Mouse (Mus musculus) lung, postnatal 0 days (tissue): ENCODE data around the gene Cdhr3. TPM values are rescaled to one million over a fixed set of nuclear protein-coding genes. Genes with fewer than 3 reads are reported as not detected.
"Not testable (repeated sequence)": the region's sequence is repeated elsewhere in the genome, so short reads cannot be mapped to it uniquely, and the experiment has no call there.

Experiments used
- ATAC-seq: fragments of 200-750 bp; cut with Nextera tagmentation; 2 replicates; pipeline ENCODE4 v1.8.0; 2017; ENCODE audit warnings: moderate library complexity
- DNase-seq: peaks from one replicate; pipeline ENCODE4 v3.0.0-alpha.2; 2016; ENCODE audit warnings: low spot score
- H3K27ac ChIP-seq: fragments of 300-500 bp; sonication (generic); 2 replicates; pipeline ENCODE4 v1.5.1; 2014; ENCODE audit warnings: antibody characterized with exemption, mild to moderate bottlenecking, low read length, mixed read lengths
- H3K27me3 ChIP-seq: fragments of 300-500 bp; sonication (generic); replicated peaks from 2 replicates; pipeline ENCODE4 v1.6.1; 2014; ENCODE audit warnings: low read length, mixed read lengths; ENCODE audit not compliant: insufficient read depth
- H3K36me3 ChIP-seq: fragments of 300-500 bp; sonication (generic); 2 replicates; pipeline ENCODE4 v1.6.1; 2014; ENCODE audit warnings: low read length, mixed read lengths; ENCODE audit not compliant: insufficient read depth
- H3K4me1 ChIP-seq: fragments of 300-500 bp; sonication (generic); 2 replicates; pipeline ENCODE4 v1.6.1; 2014; ENCODE audit warnings: antibody characterized with exemption, low read depth, low read length, mixed read lengths; ENCODE audit not compliant: insufficient read depth
- H3K4me2 ChIP-seq: fragments of 300-500 bp; sonication (generic); replicated peaks from 2 replicates; pipeline ENCODE4 v1.6.1; 2014; ENCODE audit warnings: low read depth, mild to moderate bottlenecking, low read length, moderate library complexity, mixed read lengths
- H3K4me3 ChIP-seq: fragments of 300-500 bp; sonication (generic); 2 replicates; pipeline ENCODE4 v1.5.1; 2014; ENCODE audit warnings: low read depth, low read length
- H3K9ac ChIP-seq: fragments of 300-500 bp; sonication (generic); replicated peaks from 2 replicates; pipeline ENCODE4 v1.6.1; 2014; ENCODE audit warnings: low read depth, mild to moderate bottlenecking
- H3K9me3 ChIP-seq: fragments of 300-500 bp; sonication (generic); 2 replicates; pipeline ENCODE4 v1.6.1; 2016; ENCODE audit warnings: low read length, mixed read lengths
- CTCF ChIP-seq: IDR thresholded peaks from 2 replicates; pipeline ENCODE4 v1.5.1; 2016; ENCODE audit warnings: antibody characterized with exemption, mild to moderate bottlenecking
- EP300 ChIP-seq: IDR thresholded peaks from 2 replicates; pipeline ENCODE4 v1.6.1; 2016; ENCODE audit warnings: antibody characterized with exemption, mild to moderate bottlenecking, control low read depth
- WGBS: fragments of 180-500 bp; shearing (Covaris S2); extraction: QIAGEN DNeasy Blood & Tissue Kit; methylation state at CpG from one replicate; pipeline ENCODE4 v1.1.7; 2014; 5-methylcytosine and 5-hydroxymethylcytosine counted together
- polyA plus RNA-seq: library from polyadenylated mRNA; unstranded; fragments of >200 nt; fragmentation: Nextera tagmentation; extraction: Ambion mirVana; gene quantifications from 2 replicates; pipeline ENCODE4 v1.2.1, GENCODE M21; 2015

Gene Cdhr3
- polyA plus RNA-seq, 1 experiment from 2014 or later: 5.6 TPM

GRCm38 (mm10) chr12:33065162-33065561, 27.5 kb downstream of the Cdhr3 start:
- H3K9ac ChIP-seq: no peak overlapping the region
- H3K4me1 ChIP-seq: no peaks in the 10 kb centered on the region
- no peak for DNase-seq
- WGBS: 70% methylated on average over 3 of the region's 3 CpGs
- TF ChIP-seq EP300: no peak
- TF ChIP-seq CTCF: no peak
- no peaks in the 10 kb centered on the region for H3K27me3 ChIP-seq
- H3K4me3 ChIP-seq: no peak overlapping the region
- no peaks in the 10 kb centered on the region for H3K36me3 ChIP-seq
- no peaks in the 10 kb centered on the region for H3K9me3 ChIP-seq
- no peak overlapping the region for H3K4me2 ChIP-seq
- no peak overlapping the region for H3K27ac ChIP-seq
- ATAC-seq: no peak

- Histone ChIP-seq H3K4me1 (no peaks in the 10 kb centered on the region), H3K9ac (no peak overlapping the region), H3K4me3 (no peak overlapping the region), H3K9me3 (no peaks in the 10 kb centered on the region), H3K36me3 (no peaks in the 10 kb centered on the region), H3K27ac (no peak overlapping the region), H3K27me3 (no peaks in the 10 kb centered on the region), H3K4me2 (no peak overlapping the region)
- 21% methylated on average over 2 of the region's 2 CpGs for whole genome bisulfite sequencing
- no peak for DNase-seq
- no peak for TF ChIP-seq CTCF
- no peak for ATAC-seq
Observed at GRCm38 (mm10) chr12:33064266-33064665, 28.4 kb downstream of the Cdhr3 start.

GRCm38 (mm10) chr12:33063250-33063649, 29.4 kb downstream of the Cdhr3 start:
- Histone ChIP-seq H3K9me3 (no peaks in the 10 kb centered on the region), H3K4me2 (no peak overlapping the region), H3K27me3 (no peaks in the 10 kb centered on the region), H3K9ac (no peak overlapping the region), H3K27ac (no peak overlapping the region), H3K4me1 (no peaks in the 10 kb centered on the region), H3K4me3 (no peak overlapping the region), H3K36me3 (no peaks in the 10 kb centered on the region)
- no peak for DNase-seq
- TF ChIP-seq EP300 (no peak), CTCF (no peak)
- ATAC-seq: no peak
- WGBS: 76% methylated on average over 2 of the region's 2 CpGs

- H3K4me3 ChIP-seq, H3K36me3 ChIP-seq, ATAC-seq, H3K9ac ChIP-seq, H3K4me2 ChIP-seq, H3K27ac ChIP-seq, H3K4me1 ChIP-seq, H3K27me3 ChIP-seq, DNase-seq, H3K9me3 ChIP-seq: not testable (repeated sequence)
- 40% methylated on average over 2 of the region's 2 CpGs for WGBS
Observed at GRCm38 (mm10) chr12:33062379-33062778, 30.3 kb downstream of the Cdhr3 start.

GRCm38 (mm10) chr12:33061651-33062050, 31.0 kb downstream of the Cdhr3 start:
- Histone ChIP-seq H3K4me1 (0 out of 2 replicates have a peak, but pooled peaks cover 3% of the 10 kb centered on the region), H3K4me2 (no peak overlapping the region), H3K27me3 (no peaks in the 10 kb centered on the region), H3K9me3 (no peaks in the 10 kb centered on the region), H3K4me3 (no peak overlapping the region), H3K36me3 (no peaks in the 10 kb centered on the region), H3K9ac (no peak overlapping the region), H3K27ac (no peak overlapping the region)
- DNase-seq: no peak
- TF ChIP-seq EP300 (no peak), CTCF (no peak)
- 56% methylated on average over 8 of the region's 8 CpGs for WGBS
- no peak for ATAC-seq

- ATAC-seq (peak; percentile 56), DNase-seq (peak; percentile 71)
- Histone ChIP-seq H3K4me1 (0 out of 2 replicates have a peak, but pooled peaks cover 3% of the 10 kb centered on the region), H3K27ac (no peak overlapping the region), H3K4me2 (peak overlapping the region; percentile 32), H3K27me3 (no peaks in the 10 kb centered on the region), H3K9ac (no peak overlapping the region), H3K9me3 (no peaks in the 10 kb centered on the region), H3K36me3 (no peaks in the 10 kb centered on the region), H3K4me3 (no peak overlapping the region)
- 15% methylated on average over 19 of the region's 19 CpGs for WGBS
- TF ChIP-seq CTCF: peak; percentile 62
- no peak for TF ChIP-seq EP300
Observed at GRCm38 (mm10) chr12:33057231-33058048, 35.2 kb downstream of the Cdhr3 start.
